Mouse (Mus musculus) G1E (cell line): ENCODE results near the gene Spaca7. TPM values are rescaled to one million over a fixed set of nuclear protein-coding genes. Genes with fewer than 3 reads are reported as not detected.

Experiments
- ATAC-seq: 2 replicates; pipeline ENCODE4 v1.8.0; 2016; ENCODE audit warnings: mild to moderate bottlenecking; ENCODE audit not compliant: insufficient number of reproducible peaks, poor library complexity, low FRiP score, severe bottlenecking; ENCODE audit errors: extremely low read depth
- DNase-seq: peaks from one replicate; pipeline ENCODE4 v3.0.0; 2012; ENCODE audit warnings: low spot score
- H3K27me3 ChIP-seq: 2 replicates; pipeline ENCODE4 v1.6.1; 2012; ENCODE audit warnings: mild to moderate bottlenecking, low read length, inconsistent platforms; ENCODE audit not compliant: insufficient read depth
- H3K36me3 ChIP-seq: replicated peaks from 2 replicates; pipeline ENCODE3; 2012; ENCODE audit warnings: mild to moderate bottlenecking, inconsistent platforms
- H3K4me1 ChIP-seq: 2 replicates; pipeline ENCODE4 v1.6.1; 2012; ENCODE audit warnings: low read depth, low read length, inconsistent platforms, mixed read lengths; ENCODE audit not compliant: insufficient read depth
- H3K4me3 ChIP-seq: 2 replicates; pipeline ENCODE4 v1.5.1; 2012; ENCODE audit warnings: low read depth, mild to moderate bottlenecking, inconsistent platforms, low read length, moderate library complexity, mixed read lengths
- H3K9me3 ChIP-seq: replicated peaks from 2 replicates; pipeline ENCODE4 v1.6.1; 2012; ENCODE audit warnings: inconsistent platforms
- CTCF ChIP-seq: IDR thresholded peaks from 2 replicates; pipeline ENCODE4 v1.5.1; 2012; ENCODE audit warnings: low read depth, low read length, inconsistent platforms, mixed read lengths
- GATA1 ChIP-seq: IDR thresholded peaks from 2 replicates; pipeline ENCODE4 v1.6.1; 2012; ENCODE audit warnings: borderline replicate concordance, low read length, inconsistent platforms, mixed read lengths
- GATA2 ChIP-seq: IDR thresholded peaks from 2 replicates; pipeline ENCODE4 v1.6.1; 2012; ENCODE audit warnings: low read depth, low read length, inconsistent platforms, borderline replicate concordance
- POLR2AphosphoS5 ChIP-seq: IDR thresholded peaks from 2 replicates; pipeline ENCODE4 v1.6.1; 2012; ENCODE audit warnings: low read depth, low read length, inconsistent platforms; ENCODE audit not compliant: insufficient replicate concordance
- TAL1 ChIP-seq: conservative IDR thresholded peaks from 2 replicates; pipeline ENCODE4 v1.6.1; 2012; ENCODE audit warnings: low read depth, low read length, inconsistent platforms, mixed read lengths
- polyA plus RNA-seq: library from polyadenylated mRNA; stranded (reverse); fragments of >175 nt; gene quantifications from 2 replicates; pipeline ENCODE4 v1.2.3, GENCODE M21; 2012
- total RNA-seq, 2 experiments: library from RNA; stranded (forward) in 1 of 2; stranded (reverse) in 1 of 2; fragments of 200-1000 nt in 1 of 2; fragments of >200 nt in 1 of 2; fragmentation: Nextera tagmentation in 1 of 2; gene quantifications; 2 replicates each; pipeline ENCODE4 v1.2.3; 2014 to 2017

Gene Spaca7
- total and polyA plus RNA-seq, 3 experiments: not detected

GRCm38 (mm10) chr8:12644894-12645293, 72.1 kb downstream of the Spaca7 start:
- Histone ChIP-seq H3K27me3 (no peaks in the 10 kb centered on the region), H3K36me3 (peaks cover 90% of the 10 kb centered on the region), H3K4me1 (no peaks in the 10 kb centered on the region), H3K9me3 (no peaks in the 10 kb centered on the region), H3K4me3 (no peak overlapping the region)
- TF ChIP-seq GATA1: no peak
- no peak for TF ChIP-seq GATA2
- TF ChIP-seq TAL1: no peak
- TF ChIP-seq POLR2AphosphoS5: no peak
- TF ChIP-seq CTCF: no peak
- no peak for DNase-seq
- no peak for ATAC-seq

DNA sequence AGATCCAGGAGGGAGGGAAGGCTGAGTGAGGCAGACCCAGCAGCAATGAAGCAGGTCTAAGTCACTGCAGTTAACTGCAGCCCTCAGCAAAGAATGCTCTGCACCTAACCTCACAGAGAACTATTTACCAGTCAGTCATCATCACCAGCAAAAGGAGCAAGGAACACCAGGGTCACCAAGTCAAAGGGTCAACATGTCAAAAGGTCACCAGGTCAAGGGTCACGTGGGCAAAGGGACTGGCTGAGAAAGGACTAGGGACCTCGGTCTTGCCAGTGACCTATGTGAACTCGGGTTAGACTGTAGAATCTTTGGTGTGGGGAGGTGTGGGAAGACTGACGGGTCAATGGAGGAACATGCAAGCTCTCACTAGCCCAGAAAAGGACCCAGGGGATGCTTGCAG, 73.7 kb downstream of the Spaca7 start:
- Histone ChIP-seq H3K27me3 (no peaks in the 10 kb centered on the region), H3K9me3 (no peaks in the 10 kb centered on the region), H3K4me3 (no peak overlapping the region), H3K4me1 (no peaks in the 10 kb centered on the region), H3K36me3 (peaks cover 89% of the 10 kb centered on the region)
- no peak for ATAC-seq
- TF ChIP-seq GATA2: no peak
- TF ChIP-seq POLR2AphosphoS5: no peak
- no peak for TF ChIP-seq GATA1
- TF ChIP-seq CTCF: no peak
- TF ChIP-seq TAL1: no peak
- no peak for DNase-seq

GRCm38 (mm10) chr8:12648951-12649350, 76.1 kb downstream of the Spaca7 start:
- no peak for ATAC-seq
- no peaks in the 10 kb centered on the region for H3K27me3 ChIP-seq
- no peak overlapping the region for H3K4me3 ChIP-seq
- TF ChIP-seq GATA1 (no peak), GATA2 (no peak), TAL1 (no peak), CTCF (no peak)
- H3K36me3 ChIP-seq: peaks cover 95% of the 10 kb centered on the region
- DNase-seq: no peak
- H3K9me3 ChIP-seq: no peaks in the 10 kb centered on the region
- no peaks in the 10 kb centered on the region for H3K4me1 ChIP-seq

Other genes starting within 250 kb of the Spaca7 start
- gene Sox1, start 177.7 kb upstream of the Spaca7 start, total RNA-seq (2014; fragmentation: Nextera tagmentation): not detected in 2 replicates
- 0.05 and 0.12 TPM in 2 replicates for gene Sox1, start 177.7 kb upstream of the Spaca7 start, total RNA-seq (2017)
- not detected in 2 replicates for gene Sox1, start 177.7 kb upstream of the Spaca7 start, polyA plus RNA-seq
- 61.4 and 67.3 TPM in 2 replicates for gene Tubgcp3, start 99.2 kb downstream of the Spaca7 start, total RNA-seq (2014; fragmentation: Nextera tagmentation)
- 61.0 and 62.0 TPM in 2 replicates for gene Tubgcp3, start 99.2 kb downstream of the Spaca7 start, total RNA-seq (2017)
- gene Tubgcp3, start 99.2 kb downstream of the Spaca7 start, polyA plus RNA-seq: 21.3 and 30.0 TPM in 2 replicates
- not detected in 2 replicates for gene Atp11a, start 184.0 kb downstream of the Spaca7 start, total RNA-seq (2014; fragmentation: Nextera tagmentation)
- gene Atp11a, start 184.0 kb downstream of the Spaca7 start, total RNA-seq (2017): under 0.01 and 0.27 TPM in 2 replicates
- not detected in 2 replicates for gene Atp11a, start 184.0 kb downstream of the Spaca7 start, polyA plus RNA-seq